In the genomic region with DNA sequence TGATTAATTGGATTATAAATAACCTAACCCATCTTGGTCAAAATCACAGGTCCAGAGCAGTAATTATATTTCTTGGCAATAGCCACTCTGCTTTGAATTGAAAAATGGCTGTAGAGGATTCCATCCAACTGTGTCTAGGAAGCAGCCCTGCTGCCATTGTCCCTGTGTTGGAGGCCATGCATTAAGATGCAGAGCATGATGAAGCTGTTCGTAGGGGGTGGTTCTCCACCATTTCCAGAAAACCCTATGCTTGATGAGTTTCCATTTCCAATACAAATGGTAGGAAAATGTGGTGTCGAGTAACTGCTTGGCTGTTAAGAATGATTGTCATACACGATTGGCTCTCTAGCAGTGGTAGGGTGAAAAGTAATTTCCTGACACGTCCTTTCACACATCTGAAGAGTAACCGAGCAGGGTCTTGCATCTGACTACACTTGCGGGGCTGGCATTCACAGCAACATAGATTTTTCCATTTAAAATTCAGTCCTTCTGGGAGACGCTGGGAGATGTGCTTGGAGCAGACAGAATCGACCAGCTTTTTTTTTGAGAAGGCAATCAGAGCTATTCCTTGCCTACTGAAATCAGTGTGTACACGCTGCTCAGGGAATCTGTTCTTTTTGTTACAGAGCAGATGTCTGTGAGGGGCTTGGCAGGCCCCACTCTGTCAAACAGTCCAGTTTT, we compare ENCODE assay signal across 13 mouse cellular contexts.
A peak's percentile ranks its signal among the peaks of the same experiment; 100 is the strongest.
DNase-seq lines count a peak whose midpoint lies in the region; ATAC-seq lines count a peak whose summit lies in the region.
"Had no signal": no experiment of that assay in that cellular context is flagged by ENCODE, and none has a peak within 500 bp of the region (broad histone marks: within the 10 kb centered on the region; RNA-seq: fewer than 3 reads in every experiment).

No protein-coding gene starts in this region.

- H3K9ac ChIP-seq in hindbrain, embryonic 16.5 days (ENCODE audit: low read depth, low read length), result no peak overlapping the region; the same call in 1 of the 2 replicates
- no peak overlapping the region for H3K9ac ChIP-seq in midbrain, embryonic 14.5 days (replicated peaks; ENCODE audit: low read length)
- H3K9ac ChIP-seq: heart, embryonic 13.5 days; lung, embryonic 14.5 days had no signal

- H3K4me2 ChIP-seq in hindbrain, embryonic 16.5 days (ENCODE audit: low read length), result no peak overlapping the region; the same call in 1 of the 2 replicates
- no peak overlapping the region for H3K4me2 ChIP-seq in midbrain, embryonic 14.5 days (ENCODE audit: low read length)
- H3K4me2 ChIP-seq: heart, embryonic 13.5 days; lung, embryonic 14.5 days had no signal

- H3K4me1 ChIP-seq in hindbrain, embryonic 16.5 days (ENCODE audit: control insufficient read depth, insufficient read depth, low read depth, low read length), result peaks cover 8% of the 10 kb centered on the region; the same call in 1 of the 2 replicates
- H3K4me1 ChIP-seq in midbrain, embryonic 14.5 days (ENCODE audit: control insufficient read depth, insufficient read depth, low read length), result peaks cover 5% of the 10 kb centered on the region; the same call in 1 of the 2 replicates

- no peak overlapping the region for H3K4me3 ChIP-seq in hindbrain, embryonic 16.5 days (ENCODE audit: low read length)
- H3K4me3 ChIP-seq in midbrain, embryonic 14.5 days (replicated peaks; ENCODE audit: low read depth, low read length), result no peak overlapping the region
- H3K4me3 ChIP-seq: heart, embryonic 13.5 days had no signal

- no peaks in the 10 kb centered on the region for H3K36me3 ChIP-seq in hindbrain, embryonic 16.5 days (ENCODE audit: control insufficient read depth, insufficient read depth, low read length)
- H3K36me3 ChIP-seq in midbrain, embryonic 14.5 days (ENCODE audit: control insufficient read depth, insufficient read depth, low read length), result no peaks in the 10 kb centered on the region
- H3K36me3 ChIP-seq: G1E; heart, embryonic 13.5 days had no signal

- H3K27ac ChIP-seq in hindbrain, embryonic 16.5 days (ENCODE audit: low read depth, low read length), result 0 out of 2 replicates have a peak overlapping the region, but pooled peaks have one; percentile 37
- H3K27ac ChIP-seq in midbrain, embryonic 14.5 days (replicated peaks; ENCODE audit: low read depth, low read length), result peak overlapping the region; percentile 50
- H3K27ac ChIP-seq: heart, embryonic 13.5 days had no signal

- DNase-seq in embryo, embryonic 10.5 days (ENCODE audit: low spot score), result peak; percentile 5
- DNase-seq in embryo, embryonic 10 days (ENCODE audit: low spot score), result no peak
- peak; percentile 2 for DNase-seq in embryo, embryonic 9.5 days (ENCODE audit: extremely low spot score)
- peak; percentile 57 for DNase-seq in midbrain, embryonic 14.5 days
- DNase-seq in spleen, adult 12 weeks (ENCODE audit: low spot score), result no peak
- DNase-seq in frontal cortex, postnatal 25 days (ENCODE audit: low spot score in 2 of 2), result no peak
- DNase-seq in adrenal gland, adult 8-10 months, result no peak
- DNase-seq: lung, embryonic 14.5 days had no signal

- whole genome bisulfite sequencing in hindbrain, embryonic 16.5 days, result 17% methylated on average over 9 of the region's 9 CpGs
- WGBS in midbrain, embryonic 14.5 days, result 39% methylated on average over 9 of the region's 9 CpGs

- peak; percentile 70 for ATAC-seq in hindbrain, embryonic 16.5 days
- peak; percentile 63 for ATAC-seq in midbrain, embryonic 14.5 days (ENCODE audit: low FRiP score, low TSS enrichment)
- ATAC-seq: activated CD4-positive, CD25-positive, alpha-beta regulatory T cell, adult 4 months; intestine, embryonic 16.5 days had no signal

- H3K9me3 ChIP-seq in hindbrain, embryonic 16.5 days (ENCODE audit: control insufficient read depth, low read length), result no peaks in the 10 kb centered on the region
- H3K9me3 ChIP-seq in midbrain, embryonic 14.5 days (ENCODE audit: control insufficient read depth, low read length), result no peaks in the 10 kb centered on the region
- H3K9me3 ChIP-seq: heart, embryonic 13.5 days had no signal

- no peaks in the 10 kb centered on the region for H3K27me3 ChIP-seq in hindbrain, embryonic 16.5 days (replicated peaks; ENCODE audit: control insufficient read depth, insufficient read depth, low read length)
- no peaks in the 10 kb centered on the region for H3K27me3 ChIP-seq in midbrain, embryonic 14.5 days (ENCODE audit: control insufficient read depth, insufficient read depth, low read length)
- H3K27me3 ChIP-seq: heart, embryonic 13.5 days had no signal

Comparison
In these comparisons a context has a peak if more than half of its experiments do, and no peak if none do; other contexts are left out.
1. DNase-seq: peak in embryo, embryonic 10.5 days (single experiment), embryo, embryonic 9.5 days (single experiment) and midbrain, embryonic 14.5 days (single experiment); none in embryo, embryonic 10 days (single experiment), spleen, adult 12 weeks (single experiment), frontal cortex, postnatal 25 days (0 of 2) and adrenal gland, adult 8-10 months (single experiment).